Mouse (Mus musculus) erythroid progenitor cell, adult 5-6 weeks (primary cell): ENCODE results near the gene Rfx8. TPM values are rescaled to one million over a fixed set of nuclear protein-coding genes. Genes with fewer than 3 reads are reported as not detected.

ENCODE experiments used
- ATAC-seq: replicated peaks from 2 replicates; pipeline ENCODE4 v1.8.0; 2016; ENCODE audit warnings: moderate number of reproducible peaks, mild to moderate bottlenecking, moderate TSS enrichment, inconsistent platforms; ENCODE audit not compliant: poor library complexity, low FRiP score, severe bottlenecking
- total RNA-seq, 2 experiments: library from RNA; stranded (forward) in 1 of 2; stranded (reverse) in 1 of 2; fragments of 150-400 nt in 1 of 2; fragments of 186-747, 209-891 nt in 1 of 2; gene quantifications; 2 replicates each; pipeline versions ENCODE4 v1.2.3 to v1.2.4; 2015 to 2017; ENCODE audit warnings: low replicate concordance in 2 of 2

The Rfx8 gene
- total RNA-seq, 2 experiments from 2014 or later = not detected

- no peak for ATAC-seq
These were observed 20.1 kb downstream of the Rfx8 start for GRCm38 (mm10) chr1:39700599-39701273.

GRCm38 (mm10) chr1:39698456-39698855 lies 22.3 kb downstream of the Rfx8 start:
- no peak for ATAC-seq

GRCm38 (mm10) chr1:39695198-39695597 lies 25.6 kb downstream of the Rfx8 start:
- no peak for ATAC-seq

- ATAC-seq = no peak
These were observed 26.0 kb downstream of the Rfx8 start for GRCm38 (mm10) chr1:39694756-39695155.

GRCm38 (mm10) chr1:39691974-39692373 lies 28.8 kb downstream of the Rfx8 start:
- no peak for ATAC-seq

GRCm38 (mm10) chr1:39691061-39691460 lies 29.7 kb downstream of the Rfx8 start:
- no peak for ATAC-seq

- ATAC-seq = no peak
These were observed 32.2 kb downstream of the Rfx8 start for GRCm38 (mm10) chr1:39688573-39688972.

- ATAC-seq = no peak
These were observed 33.5 kb downstream of the Rfx8 start for GRCm38 (mm10) chr1:39687279-39687678.

GRCm38 (mm10) chr1:39685841-39686240 lies 35.0 kb downstream of the Rfx8 start:
- ATAC-seq = no peak

GRCm38 (mm10) chr1:39681638-39682037 lies 39.2 kb downstream of the Rfx8 start:
- ATAC-seq = no peak

GRCm38 (mm10) chr1:39680546-39680945 lies 40.3 kb downstream of the Rfx8 start:
- no peak for ATAC-seq

- no peak for ATAC-seq
These were observed 41.9 kb downstream of the Rfx8 start for GRCm38 (mm10) chr1:39678883-39679282.

GRCm38 (mm10) chr1:39676221-39676876 lies 44.4 kb downstream of the Rfx8 start:
- ATAC-seq = no peak

- no peak for ATAC-seq
These were observed 48.3 kb downstream of the Rfx8 start for GRCm38 (mm10) chr1:39672362-39673105.

- no peak for ATAC-seq
These were observed 50.4 kb downstream of the Rfx8 start for GRCm38 (mm10) chr1:39670211-39670935.

- ATAC-seq = no peak
These were observed 54.0 kb downstream of the Rfx8 start for GRCm38 (mm10) chr1:39666751-39667252.

GRCm38 (mm10) chr1:39664039-39664625 lies 56.7 kb downstream of the Rfx8 start:
- no peak for ATAC-seq

- ATAC-seq = no peak
These were observed 57.7 kb downstream of the Rfx8 start for GRCm38 (mm10) chr1:39663050-39663449.

- ATAC-seq = no peak
These were observed 63.7 kb downstream of the Rfx8 start for GRCm38 (mm10) chr1:39656976-39657529.
